Mouse (Mus musculus) B cell, adult 2 months (primary cell): ENCODE data around the gene Siae.

ENCODE experiments used
- DNase-seq, 2 experiments: peaks; one replicate each; pipeline ENCODE4 v3.0.0; 2022

Siae gene

GRCm38 (mm10) chr9:37572204-37572876 lies 16.8 kb downstream of the Siae start:
- no peak for DNase-seq

GRCm38 (mm10) chr9:37576436-37576930 lies 21.0 kb downstream of the Siae start:
- peak; percentile 65 to 68 for DNase-seq

GRCm38 (mm10) chr9:37583594-37583993 lies 28.1 kb downstream of the Siae start:
- DNase-seq, result peak; percentile 31 to 37

- no peak for DNase-seq
These were observed 31.2 kb downstream of the Siae start for GRCm38 (mm10) chr9:37586718-37587117.

- DNase-seq, result no peak
These were observed 34.9 kb downstream of the Siae start for GRCm38 (mm10) chr9:37590381-37590780.

- no peak for DNase-seq
These were observed 36.5 kb downstream of the Siae start for GRCm38 (mm10) chr9:37592025-37592424.

- DNase-seq, result no peak
These were observed 37.1 kb downstream of the Siae start for GRCm38 (mm10) chr9:37592633-37593032.

GRCm38 (mm10) chr9:37593690-37594089 lies 38.2 kb downstream of the Siae start:
- no peak for DNase-seq

GRCm38 (mm10) chr9:37595570-37595969 lies 40.1 kb downstream of the Siae start:
- DNase-seq, result peak in 1 of 2 experiments; percentile 11

GRCm38 (mm10) chr9:37598637-37599036 lies 43.1 kb downstream of the Siae start:
- DNase-seq, result no peak

GRCm38 (mm10) chr9:37600538-37601205 lies 45.2 kb downstream of the Siae start:
- no peak for DNase-seq

- no peak for DNase-seq
These were observed 49.6 kb downstream of the Siae start for GRCm38 (mm10) chr9:37605089-37605488.

- no peak for DNase-seq
These were observed 54.1 kb downstream of the Siae start for GRCm38 (mm10) chr9:37609558-37609957.

- DNase-seq, result peak; percentile 88 to 89
These were observed 57.8 kb downstream of the Siae start, which contains the start of gene Spa17 for GRCm38 (mm10) chr9:37613182-37613910. Gene Spa17 (minus strand): TSS chr9:37613722.

GRCm38 (mm10) chr9:37613911-37614280 lies 58.4 kb downstream of the Siae start:
- DNase-seq, result no peak

- DNase-seq, result no peak
These were observed 58.8 kb downstream of the Siae start for GRCm38 (mm10) chr9:37614316-37614715.

- DNase-seq, result no peak
These were observed 59.7 kb downstream of the Siae start for GRCm38 (mm10) chr9:37615220-37615619.

- DNase-seq, result peak; percentile 58 to 61
These were observed 61.3 kb downstream of the Siae start for GRCm38 (mm10) chr9:37616770-37617169.

GRCm38 (mm10) chr9:37621290-37621689 lies 65.8 kb downstream of the Siae start:
- no peak for DNase-seq

GRCm38 (mm10) chr9:37623981-37624380 lies 68.5 kb downstream of the Siae start:
- DNase-seq, result no peak

- DNase-seq, result no peak
These were observed 69.0 kb downstream of the Siae start for GRCm38 (mm10) chr9:37624502-37624901.

- DNase-seq, result peak in 1 of 2 experiments; percentile 8
These were observed 69.6 kb downstream of the Siae start for GRCm38 (mm10) chr9:37625129-37625528.

GRCm38 (mm10) chr9:37625641-37626040 lies 70.1 kb downstream of the Siae start:
- no peak for DNase-seq
